In the genomic region with DNA sequence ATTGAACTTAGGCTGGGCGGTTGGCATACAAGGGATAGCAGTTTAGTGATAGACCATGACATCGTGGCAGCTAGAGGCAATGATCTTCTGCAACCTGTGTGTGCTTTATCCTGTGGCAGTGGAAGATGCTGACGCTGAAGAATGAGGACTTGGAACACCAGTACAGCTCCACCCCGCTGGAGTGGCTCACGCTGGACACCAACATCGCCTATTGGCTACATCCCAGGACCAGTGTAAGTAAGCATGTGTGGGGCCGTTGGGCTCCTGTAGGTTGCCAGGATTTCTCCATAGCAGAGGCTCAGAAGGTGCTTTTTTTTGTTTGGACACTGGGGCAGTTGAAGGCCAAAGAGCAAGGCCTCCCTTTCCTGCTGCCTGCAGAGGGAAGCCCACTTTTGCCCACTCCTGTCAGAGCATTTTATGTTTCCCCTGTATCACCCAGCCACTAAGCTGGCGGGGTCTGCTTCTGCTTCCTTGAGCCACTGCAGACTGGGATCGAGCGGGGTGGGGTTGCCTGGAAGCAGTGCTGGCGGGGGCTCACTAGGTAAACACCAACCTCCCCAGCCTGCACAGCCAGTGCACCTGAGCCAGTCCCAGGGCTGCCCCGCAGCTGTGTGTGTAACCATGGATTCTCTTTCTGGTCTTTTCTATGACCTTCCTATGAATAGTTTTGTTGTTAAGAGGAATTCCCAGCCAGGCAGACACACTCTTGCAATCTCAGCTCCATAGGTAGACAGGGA, we compare ENCODE assay signal across 11 mouse cellular contexts. TPM values are rescaled to one million over a fixed set of nuclear protein-coding genes. Genes with fewer than 3 reads are reported as not detected.
DNase-seq lines count a peak whose midpoint lies in the region; ATAC-seq and TF ChIP-seq lines count a peak whose summit lies in the region.
"Had no signal": no experiment of that assay in that cellular context is flagged by ENCODE, and none has a peak within 500 bp of the region (broad histone marks: within the 10 kb centered on the region; RNA-seq: fewer than 3 reads in every experiment).

No protein-coding gene starts in this region.

- no peak overlapping the region for H3K9ac ChIP-seq in kidney, embryonic 14.5 days (ENCODE audit: low read depth, low read length)
- H3K9ac ChIP-seq: lung, embryonic 14.5 days had no signal

- 87% methylated on average over 12 of the region's 12 CpGs for WGBS in kidney, embryonic 14.5 days

- no peak overlapping the region for H3K4me2 ChIP-seq in kidney, embryonic 14.5 days (replicated peaks; ENCODE audit: low read depth, low read length)
- H3K4me2 ChIP-seq: heart, embryonic 11.5 days; lung, embryonic 14.5 days had no signal

- H3K4me1 ChIP-seq in kidney, embryonic 14.5 days (ENCODE audit: control insufficient read depth, insufficient read depth, low read length) = no peaks in the 10 kb centered on the region

- H3K27ac ChIP-seq in kidney, embryonic 14.5 days (ENCODE audit: low read depth, low read length) = no peak overlapping the region
- H3K27ac ChIP-seq in gastrocnemius, adult 2 months = peak overlapping the region; percentile 59

- no peak overlapping the region for H3K4me3 ChIP-seq in kidney, embryonic 14.5 days (ENCODE audit: low read length)
- no peak overlapping the region for H3K4me3 ChIP-seq in gastrocnemius, adult 2 months

- intact Hi-C loops in gastrocnemius, adult 2 months (cut with DNase I) = no loop called here

- H3K9me3 ChIP-seq in kidney, embryonic 14.5 days (ENCODE audit: control insufficient read depth, low read length) = no peaks in the 10 kb centered on the region

- no peak for TF ChIP-seq CTCF in gastrocnemius, adult 2 months (IDR thresholded peaks at IDR 0.05)

- H3K36me3 ChIP-seq in kidney, embryonic 14.5 days (ENCODE audit: control insufficient read depth, insufficient read depth, low read length) = peaks cover 65% of the 10 kb centered on the region

- DNase-seq in kidney, adult 11 months = peak; percentile 38
- peak; percentile 83 for DNase-seq in adipocyte (ENCODE audit: low spot score)
- peak; percentile 78 for DNase-seq in gastrocnemius, adult 2 months
- peak; percentile 47 for DNase-seq in lung, postnatal 25 days (ENCODE audit: low spot score)
- DNase-seq in urinary bladder, postnatal 14 days (ENCODE audit: low spot score) = no peak
- DNase-seq in urinary bladder, adult 18-20 months (ENCODE audit: low spot score in 2 of 2) = no peak
- DNase-seq in layer of hippocampus, adult 9-10 months (ENCODE audit: low spot score) = no peak
- DNase-seq: lung, embryonic 14.5 days had no signal

- no peaks in the 10 kb centered on the region for H3K27me3 ChIP-seq in kidney, embryonic 14.5 days (ENCODE audit: control insufficient read depth, insufficient read depth, low read length)

- ATAC-seq in kidney, embryonic 14.5 days (ENCODE audit: low FRiP score, low TSS enrichment) = no peak
- ATAC-seq: midbrain, embryonic 16.5 days had no signal

RNA-seq across cellular contexts. Expression of a gene that starts 8.0 kb away (rescaled TPM):
- polyA plus RNA-seq in kidney, embryonic 14.5 days (2014; fragmentation: Nextera tagmentation; extraction: Ambion mirVana) = 64.1 and 64.3 TPM in 2 replicates
- total RNA-seq in gastrocnemius, adult 2 months (2021) = 10 to 100 TPM in 1 of 2 experiments, 1 to 10 TPM in 1; 9.8 to 12.9 TPM

RNA-seq across cellular contexts. Expression of a gene that starts 15.6 kb away (rescaled TPM):
- 22.3 and 24.4 TPM in 2 replicates for polyA plus RNA-seq in kidney, embryonic 14.5 days (2014; fragmentation: Nextera tagmentation; extraction: Ambion mirVana)
- total RNA-seq in gastrocnemius, adult 2 months (2021) = 10 to 100 TPM; 11.5 TPM

RNA-seq across cellular contexts. Expression of a gene that starts 35.2 kb away (rescaled TPM):
- 12.4 and 21.3 TPM in 2 replicates for polyA plus RNA-seq in kidney, embryonic 14.5 days (2014; fragmentation: Nextera tagmentation; extraction: Ambion mirVana)
- total RNA-seq in gastrocnemius, adult 2 months (2021) = 10 to 100 TPM; 56.0 to 62.9 TPM

RNA-seq across cellular contexts. Expression of a gene that starts 35.9 kb away (rescaled TPM):
- 142 and 529 TPM in 2 replicates for polyA plus RNA-seq in kidney, embryonic 14.5 days (2014; fragmentation: Nextera tagmentation; extraction: Ambion mirVana)
- total RNA-seq in gastrocnemius, adult 2 months (2021) = 100 to 1,000 TPM; 118 to 175 TPM

Comparison
In these comparisons a context has a peak if more than half of its experiments do, and no peak if none do; other contexts are left out.
1. DNase-seq: peak in kidney, adult 11 months (single experiment), adipocyte (single experiment), gastrocnemius, adult 2 months (single experiment) and lung, postnatal 25 days (single experiment); none in urinary bladder, postnatal 14 days (single experiment), urinary bladder, adult 18-20 months (0 of 2) and layer of hippocampus, adult 9-10 months (single experiment).